Mouse (Mus musculus) gastrocnemius, adult 2 months (tissue): Measurements from ENCODE around the gene Tmem262. TPM values are rescaled to one million over a fixed set of nuclear protein-coding genes. Genes with fewer than 3 reads are reported as not detected.

ENCODE experiments used
- DNase-seq: peaks from one replicate; pipeline ENCODE4 v3.0.0; 2022
- H3K27ac ChIP-seq: fragments of 200-600 bp; 2 replicates; pipeline ENCODE4 v1.8.1; 2022; ENCODE audit warnings: mild to moderate bottlenecking
- H3K4me3 ChIP-seq: fragments of 200-600 bp; 2 replicates; pipeline ENCODE4 v1.8.1; 2022; ENCODE audit warnings: mild to moderate bottlenecking, moderate library complexity
- CTCF ChIP-seq: fragments of 200-600 bp; IDR thresholded peaks from 2 replicates; pipeline ENCODE4 v1.8.1; 2022; ENCODE audit warnings: antibody characterized with exemption, mild to moderate bottlenecking, moderate library complexity
- intact Hi-C: fragments of 180-260 bp; cut with DNase I; formaldehyde crosslinking; loops from one replicate; pipeline ENCODE4 v1.15.1; 2025
- total RNA-seq, 2 experiments: library from RNA; stranded (reverse); gene quantifications; 2 replicates each; pipeline ENCODE4 v1.2.3; 2021

Gene Tmem262
- total RNA-seq, 2 experiments from 2014 or later = not detected

- intact Hi-C loops = no loop called here
- no peak for DNase-seq
- Histone ChIP-seq H3K4me3 (peak overlapping the region; percentile 66), H3K27ac (peak overlapping the region; percentile 67)
- no peak for TF ChIP-seq CTCF
Measured at GRCm38 (mm10) chr19:6066571-6066970, 13.3 kb upstream of the Tmem262 start.

- DNase-seq = peak; percentile 87
- Histone ChIP-seq H3K27ac (peak overlapping the region; percentile 67), H3K4me3 (peak overlapping the region; percentile 66)
- peak; percentile 89 for TF ChIP-seq CTCF
- intact Hi-C loops = no loop called here
Measured at GRCm38 (mm10) chr19:6067011-6067723, 12.7 kb upstream of the Tmem262 start.

GRCm38 (mm10) chr19:6067724-6068415, 12.0 kb upstream of the Tmem262 start, which contains the start of gene Tm7sf2:
Tm7sf2 (minus strand) TSS chr19:6068373.
- peak; percentile 95 for DNase-seq
- no peak for TF ChIP-seq CTCF
- Histone ChIP-seq H3K4me3 (peak within 1 kb of the TSS; percentile 66), H3K27ac (peak within 1 kb of the TSS; percentile 67)
- intact Hi-C loops = no loop called here

- intact Hi-C loops = no loop called here
- no peak for TF ChIP-seq CTCF
Measured at GRCm38 (mm10) chr19:6068951-6069350, 10.9 kb upstream of the Tmem262 start.

GRCm38 (mm10) chr19:6069851-6070250, 10.0 kb upstream of the Tmem262 start:
- no peak for DNase-seq
- Histone ChIP-seq H3K27ac (no peak overlapping the region), H3K4me3 (no peak overlapping the region)
- TF ChIP-seq CTCF = no peak
- intact Hi-C loops = no loop called here

More at GRCm38 (mm10) chr19:6068951-6069350, 10.9 kb upstream of the Tmem262 start:
- no peak overlapping the region for H3K27ac ChIP-seq
- no peak overlapping the region for H3K4me3 ChIP-seq
- no peak for DNase-seq

- no peak for TF ChIP-seq CTCF
- Histone ChIP-seq H3K27ac (no peak overlapping the region), H3K4me3 (no peak overlapping the region)
- no peak for DNase-seq
- intact Hi-C loops = no loop called here
Measured at GRCm38 (mm10) chr19:6070571-6071250, 9.1 kb upstream of the Tmem262 start.

- no peak for TF ChIP-seq CTCF
- no peak for DNase-seq
- H3K27ac ChIP-seq = no peak overlapping the region
- intact Hi-C loops = no loop called here
- no peak overlapping the region for H3K4me3 ChIP-seq
Measured at GRCm38 (mm10) chr19:6071261-6071660, 8.6 kb upstream of the Tmem262 start.

- no peak for DNase-seq
- TF ChIP-seq CTCF = no peak
- no peak overlapping the region for H3K27ac ChIP-seq
- no peak overlapping the region for H3K4me3 ChIP-seq
- intact Hi-C loops = no loop called here
Measured at GRCm38 (mm10) chr19:6073889-6074288, 5.9 kb upstream of the Tmem262 start.

GRCm38 (mm10) chr19:6076564-6077393, 3.1 kb upstream of the Tmem262 start, which contains the start of gene Vps51:
Vps51 (minus strand) TSS chr19:6077231.
- intact Hi-C loops = loop anchor here (2.0 kb wide), 1 partner anchor 16 kb away; the partner anchor contains the start of gene Znhit2
- H3K4me3 ChIP-seq = peak within 1 kb of the TSS; percentile 75
- peak; percentile 88 for DNase-seq
- H3K27ac ChIP-seq = peak within 1 kb of the TSS; percentile 94
- no peak for TF ChIP-seq CTCF

- TF ChIP-seq CTCF = no peak
- intact Hi-C loops = no loop called here
- Histone ChIP-seq H3K4me3 (no peak within 1 kb of the TSS), H3K27ac (no peak within 1 kb of the TSS)
- no peak for DNase-seq
Measured at GRCm38 (mm10) chr19:6082156-6082555, 2.3 kb downstream of the Tmem262 start, which contains the start of gene Gm28374. Gm28374 (minus strand) TSS chr19:6082256.

- H3K4me3 ChIP-seq = peak within 1 kb of the TSS; percentile 86
- DNase-seq = peak; percentile 96
- H3K27ac ChIP-seq = peak within 1 kb of the TSS; percentile 86
- intact Hi-C loops = loop anchor here (1.0 to 2.0 kb wide), 2 partner anchors 27 to 32 kb away; partner anchors contain the start of genes Fau and Mrpl49
- no peak for TF ChIP-seq CTCF
Measured at GRCm38 (mm10) chr19:6084478-6085248, 4.8 kb downstream of the Tmem262 start, which contains the start of the genes Zfpl1 and Cdca5. Zfpl1 (minus strand) TSS chr19:6084956. Cdca5 (plus strand) TSS chr19:6084983.
